Mouse (Mus musculus): ENCODE measurements at regions not wholly inside any gene's neighbourhood (a gene's known extent, or its start where the extent isn't known, plus 50 kb on each side); places are given as distances from the start of the nearest gene placed in this dataset.

- no peak for TF ChIP-seq POLR2A (IDR thresholded peaks at IDR 0.05; ENCODE audit: low read depth, low read length)
- no peak for TF ChIP-seq CTCF (conservative IDR thresholded peaks at IDR 0.05; ENCODE audit: insufficient read depth, insufficient read length, low read depth, low read length)
These were observed 56.0 kb upstream of the Hs6st1 start for GRCm38 (mm10) chr1:36012081-36012765.

Data from kidney, adult 2 months (tissue).